Mouse (Mus musculus) embryonic facial prominence, embryonic 15.5 days (tissue): Measurements from ENCODE around the gene Ropn1l. TPM values are rescaled to one million over a fixed set of nuclear protein-coding genes. Genes with fewer than 3 reads are reported as not detected.

Source experiments
- ATAC-seq: fragments of 200-750 bp; cut with Nextera tagmentation; 2 replicates; pipeline ENCODE4 v1.8.0; 2017; ENCODE audit warnings: low read depth, moderate TSS enrichment; ENCODE audit not compliant: insufficient number of reproducible peaks, low FRiP score, low TSS enrichment
- H3K27ac ChIP-seq: fragments of 300-500 bp; sonication (generic); replicated peaks from 2 replicates; pipeline ENCODE4 v1.5.1; 2015; ENCODE audit warnings: mild to moderate bottlenecking, inconsistent platforms
- H3K27me3 ChIP-seq: fragments of 300-500 bp; sonication (generic); 2 replicates; pipeline ENCODE4 v1.6.1; 2015; ENCODE audit warnings: inconsistent platforms
- H3K36me3 ChIP-seq: fragments of 300-500 bp; sonication (generic); 2 replicates; pipeline ENCODE4 v1.6.1; 2015; ENCODE audit warnings: mild to moderate bottlenecking, inconsistent platforms
- H3K4me1 ChIP-seq: fragments of 300-500 bp; sonication (generic); 2 replicates; pipeline ENCODE4 v1.6.1; 2015; ENCODE audit warnings: inconsistent platforms
- H3K4me2 ChIP-seq: fragments of 300-500 bp; sonication (generic); replicated peaks from 2 replicates; pipeline ENCODE4 v1.6.1; 2015; ENCODE audit warnings: mild to moderate bottlenecking, inconsistent platforms
- H3K4me3 ChIP-seq: fragments of 300-500 bp; sonication (generic); replicated peaks from 2 replicates; pipeline ENCODE4 v1.5.1; 2015; ENCODE audit warnings: mild to moderate bottlenecking, inconsistent platforms
- H3K9ac ChIP-seq: fragments of 300-500 bp; sonication (generic); 2 replicates; pipeline ENCODE4 v1.6.1; 2015; ENCODE audit warnings: inconsistent platforms
- H3K9me3 ChIP-seq: fragments of 300-500 bp; sonication (generic); replicated peaks from 2 replicates; pipeline ENCODE4 v1.6.1; 2016; ENCODE audit warnings: inconsistent platforms
- WGBS: fragments of 180-500 bp; shearing (Covaris S2); methylation state at CpG from one replicate; pipeline ENCODE4 v1.1.7; 2015; 5-methylcytosine and 5-hydroxymethylcytosine counted together
- polyA plus RNA-seq: library from polyadenylated mRNA; unstranded; fragments of >200 nt; fragmentation: Nextera tagmentation; extraction: Ambion mirVana; gene quantifications from 2 replicates; pipeline ENCODE4 v1.2.1, GENCODE M21; 2015

The Ropn1l gene
- polyA plus RNA-seq, result 3.6 and 5.8 TPM in 2 replicates

DNA sequence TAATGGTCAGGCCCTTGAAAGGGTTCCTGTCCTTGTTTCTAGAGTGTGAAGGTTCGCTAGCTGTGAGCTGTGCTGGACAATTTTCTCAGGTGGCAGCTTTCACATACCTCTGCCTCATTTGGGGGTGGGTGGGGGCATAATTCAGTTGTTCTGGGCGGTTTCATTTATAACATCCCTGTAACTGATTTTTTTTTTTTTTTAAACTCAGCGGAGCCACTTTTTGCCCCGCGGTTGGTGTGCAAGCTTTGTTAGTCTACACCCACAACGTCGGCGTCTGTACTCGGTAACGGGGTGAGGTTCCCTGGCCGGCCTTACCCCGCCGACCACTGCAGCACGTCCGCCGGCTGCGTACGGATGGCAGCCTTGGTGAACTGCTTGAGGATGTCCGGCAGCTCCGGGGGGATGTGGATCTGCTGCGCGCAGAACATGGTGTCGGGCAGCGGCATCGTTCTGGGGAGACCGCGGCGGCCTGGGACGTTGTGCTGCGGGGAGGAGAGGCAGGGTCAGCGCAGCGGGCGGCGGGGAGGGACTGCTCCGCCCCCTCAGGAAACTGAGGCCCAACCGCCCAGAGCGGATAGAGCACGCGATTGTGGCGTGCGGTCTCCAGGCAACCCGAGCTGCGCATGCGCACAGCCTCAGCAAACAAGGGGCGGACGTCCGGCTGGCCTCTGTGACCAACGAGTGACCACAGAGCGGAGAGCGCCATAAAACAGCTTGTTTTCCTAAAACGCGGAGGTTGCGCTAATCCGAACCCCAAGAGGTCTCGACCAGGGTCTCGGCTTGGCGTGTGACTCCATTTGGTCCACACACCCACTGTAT is at the start of gene Ropn1l:
Gene Ropn1l, minus strand, starts transcription at position 640 of the 819 bp plus-strand sequence.
- Histone ChIP-seq H3K27me3 (no peaks in the 10 kb centered on the region), H3K36me3 (peaks cover 6% of the 10 kb centered on the region), H3K9ac (peak within 1 kb of the TSS; percentile 33), H3K9me3 (no peaks in the 10 kb centered on the region), H3K4me3 (peak within 1 kb of the TSS; percentile 70), H3K4me2 (peak within 1 kb of the TSS; percentile 87), H3K4me1 (peaks cover 11% of the 10 kb centered on the region), H3K27ac (peak within 1 kb of the TSS; percentile 77)
- ATAC-seq, result peak; percentile 90
- 0% methylated on average over 56 of the region's 57 CpGs for WGBS

DNA sequence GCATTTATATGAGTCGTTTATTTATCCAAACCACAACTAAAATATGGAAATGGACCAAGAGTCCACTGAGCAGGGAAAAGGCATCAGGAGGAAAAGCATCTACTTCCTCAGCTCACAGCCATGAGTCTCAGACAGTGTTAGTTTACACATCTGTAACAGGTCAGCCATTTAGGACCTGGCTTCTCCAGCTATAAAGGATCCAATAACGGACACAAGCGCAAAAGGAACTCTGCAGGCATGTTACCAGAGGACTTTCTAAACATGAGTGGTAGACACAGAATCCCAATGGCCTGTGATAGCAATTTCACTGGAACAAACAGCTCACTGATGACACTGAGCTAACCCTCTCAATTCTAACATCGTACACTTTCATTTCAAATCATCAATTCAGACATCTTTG is 49.5 kb upstream of the Ropn1l start:
- no peak for ATAC-seq
- 80% methylated on average over 4 of the region's 4 CpGs for WGBS

DNA sequence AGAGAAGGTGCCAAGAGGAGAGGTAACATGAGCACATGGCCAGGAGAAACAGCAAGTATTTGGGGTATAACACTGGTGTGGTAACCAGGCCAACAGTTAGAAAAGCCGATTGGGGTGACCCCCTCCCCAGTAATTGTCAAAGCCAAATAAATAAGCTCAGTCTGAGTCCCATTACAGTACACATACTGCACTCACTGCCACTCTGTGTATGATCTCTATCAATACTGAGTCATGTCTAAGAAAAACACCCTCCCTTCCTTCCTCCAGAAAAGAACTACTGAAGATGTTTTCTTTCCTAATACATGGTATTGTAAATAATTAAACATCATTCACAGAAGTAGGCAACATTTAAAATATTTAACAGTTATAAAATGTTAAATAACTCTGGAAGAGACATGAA is 48.8 kb upstream of the Ropn1l start:
- no peak overlapping the region for H3K4me2 ChIP-seq
- H3K27ac ChIP-seq, result no peak overlapping the region
- H3K4me3 ChIP-seq, result no peak overlapping the region
- H3K9ac ChIP-seq, result no peak overlapping the region
- 86% methylated on average over 1 of the region's 1 CpGs for WGBS
- no peaks in the 10 kb centered on the region for H3K9me3 ChIP-seq
- H3K27me3 ChIP-seq, result no peaks in the 10 kb centered on the region
- H3K4me1 ChIP-seq, result no peaks in the 10 kb centered on the region
- ATAC-seq, result no peak
- peaks cover 33% of the 10 kb centered on the region for H3K36me3 ChIP-seq

More for the DNA sequence above, 49.5 kb upstream of the Ropn1l start:
- H3K27me3 ChIP-seq, result no peaks in the 10 kb centered on the region
- H3K36me3 ChIP-seq, result peaks cover 27% of the 10 kb centered on the region
- no peaks in the 10 kb centered on the region for H3K9me3 ChIP-seq
- no peak overlapping the region for H3K4me2 ChIP-seq
- no peak overlapping the region for H3K4me3 ChIP-seq
- H3K27ac ChIP-seq, result no peak overlapping the region
- no peaks in the 10 kb centered on the region for H3K4me1 ChIP-seq
- no peak overlapping the region for H3K9ac ChIP-seq

DNA sequence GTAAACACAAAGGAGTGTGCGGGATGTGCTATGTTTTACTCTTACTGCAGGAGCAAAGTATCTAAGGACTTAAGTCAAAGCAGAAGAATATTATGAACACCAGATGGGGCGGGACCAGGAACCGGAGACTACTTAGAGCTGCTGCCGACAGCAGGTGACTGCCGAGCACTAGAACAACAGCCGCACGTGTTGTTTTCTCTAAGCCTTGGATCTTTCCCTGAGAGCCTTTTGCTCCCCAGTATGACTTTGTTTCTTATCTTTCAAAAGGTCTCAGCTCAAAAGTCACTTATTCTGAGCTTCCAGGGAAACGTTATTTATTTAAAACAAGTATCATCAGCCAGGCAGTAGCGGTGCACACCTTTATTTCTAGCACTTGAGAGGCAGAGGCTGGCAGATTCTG is 41.3 kb upstream of the Ropn1l start:
- H3K9ac ChIP-seq, result no peak overlapping the region
- H3K4me3 ChIP-seq, result no peak overlapping the region
- no peak for ATAC-seq
- no peaks in the 10 kb centered on the region for H3K27me3 ChIP-seq
- no peaks in the 10 kb centered on the region for H3K9me3 ChIP-seq
- WGBS, result 76% methylated on average over 9 of the region's 9 CpGs
- no peaks in the 10 kb centered on the region for H3K4me1 ChIP-seq
- peaks cover 57% of the 10 kb centered on the region for H3K36me3 ChIP-seq
- no peak overlapping the region for H3K27ac ChIP-seq
- no peak overlapping the region for H3K4me2 ChIP-seq

DNA sequence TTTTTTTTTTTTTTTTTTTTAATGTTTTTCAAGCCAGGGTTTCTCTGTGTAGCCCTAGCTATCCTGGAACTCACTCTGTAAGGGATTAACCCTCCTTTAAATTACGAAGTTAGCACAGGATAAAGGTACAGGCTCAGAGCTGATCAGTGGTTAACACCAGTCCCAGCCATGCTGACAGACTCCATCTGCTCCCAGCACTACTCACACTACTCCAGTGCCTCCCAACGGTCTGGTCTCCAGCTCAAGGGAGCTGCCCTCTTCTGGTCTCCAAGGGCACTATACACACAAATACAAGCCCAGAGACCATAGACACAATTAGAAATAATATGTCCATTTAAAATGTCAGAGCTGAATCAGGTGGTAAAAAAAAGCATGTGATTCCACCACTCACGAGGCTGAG is 40.8 kb upstream of the Ropn1l start:
- Histone ChIP-seq H3K4me3 (no peak overlapping the region), H3K9me3 (no peaks in the 10 kb centered on the region), H3K4me2 (no peak overlapping the region), H3K4me1 (no peaks in the 10 kb centered on the region), H3K9ac (no peak overlapping the region), H3K27me3 (no peaks in the 10 kb centered on the region), H3K27ac (no peak overlapping the region), H3K36me3 (peaks cover 58% of the 10 kb centered on the region)
- ATAC-seq, result no peak
- WGBS, result 73% methylated on average over 3 of the region's 3 CpGs

DNA sequence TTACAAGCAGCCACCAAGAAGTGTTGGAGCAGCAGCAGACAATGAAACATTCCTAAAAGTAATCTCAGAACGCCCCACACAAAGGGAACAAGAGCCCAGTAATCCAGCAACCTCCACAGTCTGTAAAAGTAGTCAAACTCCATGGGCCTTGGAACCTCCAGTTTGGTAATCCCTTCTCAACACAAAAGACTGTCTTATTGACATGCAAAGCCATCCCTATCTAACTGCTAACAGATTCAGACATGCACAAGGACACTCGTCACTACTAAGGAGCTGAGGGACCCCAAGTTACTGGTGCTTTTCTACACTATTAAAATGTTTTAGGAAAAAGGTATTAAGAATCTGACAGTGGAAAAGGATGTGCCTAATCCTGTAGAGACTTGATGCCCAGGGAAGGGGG is 33.9 kb upstream of the Ropn1l start:
- WGBS, result 74% methylated on average over 2 of the region's 2 CpGs
- no peak overlapping the region for H3K27ac ChIP-seq
- H3K4me1 ChIP-seq, result no peaks in the 10 kb centered on the region
- no peak overlapping the region for H3K4me3 ChIP-seq
- no peak overlapping the region for H3K9ac ChIP-seq
- no peak overlapping the region for H3K4me2 ChIP-seq
- H3K9me3 ChIP-seq, result no peaks in the 10 kb centered on the region
- peaks cover 43% of the 10 kb centered on the region for H3K36me3 ChIP-seq
- no peak for ATAC-seq
- H3K27me3 ChIP-seq, result no peaks in the 10 kb centered on the region

DNA sequence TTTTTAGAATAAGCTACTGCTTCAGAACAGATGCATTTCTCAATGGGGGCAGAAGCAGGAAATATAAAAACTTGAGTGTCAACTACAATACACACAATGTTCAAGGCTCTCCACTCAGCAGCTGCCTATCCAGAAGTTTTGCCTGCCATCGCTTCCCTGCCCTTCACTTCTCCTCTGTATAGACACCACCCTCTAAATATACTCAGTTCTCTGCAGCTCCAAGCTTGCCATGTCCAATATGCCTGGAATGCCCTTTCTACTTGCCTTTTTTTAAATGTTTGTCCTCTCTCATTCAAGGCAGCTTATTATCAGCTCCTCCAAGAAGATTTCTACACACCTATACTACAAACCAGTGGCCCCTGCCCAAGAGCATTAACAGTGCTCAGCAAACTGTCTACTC is 23.1 kb upstream of the Ropn1l start:
- Histone ChIP-seq H3K4me1 (no peaks in the 10 kb centered on the region), H3K27ac (no peak overlapping the region), H3K9me3 (no peaks in the 10 kb centered on the region), H3K9ac (no peak overlapping the region), H3K4me2 (no peak overlapping the region), H3K4me3 (no peak overlapping the region), H3K27me3 (no peaks in the 10 kb centered on the region), H3K36me3 (peaks cover 65% of the 10 kb centered on the region)
- ATAC-seq, result no peak
- 96% methylated on average over 1 of the region's 1 CpGs for WGBS

DNA sequence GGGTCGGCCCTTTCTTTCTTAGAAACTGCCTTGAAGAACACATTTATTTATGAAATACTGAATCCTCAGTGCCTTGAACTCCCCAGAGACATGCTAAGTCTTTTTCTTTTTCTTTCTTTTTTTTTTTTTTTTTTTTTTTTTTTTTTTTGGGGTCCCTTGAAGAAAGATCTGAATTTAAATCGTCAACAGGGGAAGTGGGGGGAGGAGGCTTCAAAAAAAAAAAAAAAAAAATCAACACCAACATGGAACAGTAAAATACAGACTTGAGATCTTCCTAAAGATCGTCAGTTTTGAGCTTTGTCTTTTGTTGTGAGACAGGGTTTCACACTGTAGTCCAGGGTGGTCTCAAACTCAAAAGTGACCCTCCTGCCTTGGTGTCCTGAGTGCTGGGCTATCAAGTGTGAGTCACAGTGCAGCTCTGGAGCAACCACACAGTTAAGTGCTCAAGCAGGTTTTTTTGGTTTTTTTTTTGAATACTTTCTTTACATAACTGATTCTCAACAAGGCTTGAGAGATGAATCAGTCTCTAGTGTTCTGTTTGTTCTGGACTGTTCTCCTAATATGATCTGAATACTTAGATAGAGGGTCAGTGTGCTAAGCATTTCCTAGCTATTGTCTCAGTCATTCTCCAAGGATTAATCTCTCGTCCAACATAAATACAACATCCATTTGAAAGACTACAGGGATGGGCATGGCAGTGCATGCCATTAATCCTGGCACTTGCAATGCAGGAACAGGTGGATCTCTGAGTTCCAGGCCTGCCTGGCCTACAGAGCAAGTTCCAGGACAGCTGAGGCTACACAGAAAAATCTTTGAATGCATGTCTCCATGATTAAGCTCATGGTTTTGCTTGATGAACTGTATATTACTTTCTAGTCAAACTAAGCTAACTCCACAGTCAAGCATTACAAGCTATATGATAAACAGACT is 19.4 kb upstream of the Ropn1l start:
- WGBS, result 77% methylated on average over 4 of the region's 4 CpGs
- peaks cover 50% of the 10 kb centered on the region for H3K36me3 ChIP-seq

DNA sequence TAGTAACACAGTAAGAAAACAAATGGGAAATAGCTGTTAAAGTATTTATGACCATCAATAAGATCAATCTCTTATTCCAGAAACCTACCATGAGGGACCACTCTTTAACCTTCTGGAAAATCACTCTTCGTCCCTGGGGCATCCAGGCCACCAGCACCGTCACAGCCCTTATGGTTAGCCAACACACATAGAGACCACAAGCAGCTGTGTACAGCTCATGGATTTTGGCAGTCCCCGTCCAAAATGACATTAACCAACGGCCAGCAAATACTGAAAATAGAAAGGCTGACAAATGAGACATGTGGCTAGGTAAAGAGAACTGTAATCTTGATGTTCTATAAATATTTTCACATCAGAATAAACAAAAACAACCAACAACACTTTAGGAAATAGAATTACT is 18.0 kb upstream of the Ropn1l start:
- Histone ChIP-seq H3K36me3 (peaks cover 54% of the 10 kb centered on the region), H3K4me2 (no peak overlapping the region), H3K27me3 (no peaks in the 10 kb centered on the region), H3K9me3 (no peaks in the 10 kb centered on the region), H3K4me3 (no peak overlapping the region), H3K9ac (no peak overlapping the region), H3K4me1 (no peaks in the 10 kb centered on the region), H3K27ac (no peak overlapping the region)
- WGBS, result 83% methylated on average over 4 of the region's 4 CpGs
- ATAC-seq, result no peak

More for the DNA sequence above, 19.4 kb upstream of the Ropn1l start:
- H3K27me3 ChIP-seq, result no peaks in the 10 kb centered on the region
- no peak overlapping the region for H3K4me3 ChIP-seq
- no peak overlapping the region for H3K9ac ChIP-seq
- H3K27ac ChIP-seq, result no peak overlapping the region
- no peak for ATAC-seq
- no peak overlapping the region for H3K4me2 ChIP-seq
- no peaks in the 10 kb centered on the region for H3K9me3 ChIP-seq
- H3K4me1 ChIP-seq, result no peaks in the 10 kb centered on the region

GRCm38 (mm10) chr15:31469497-31469896 is 16.0 kb upstream of the Ropn1l start:
- peaks cover 65% of the 10 kb centered on the region for H3K36me3 ChIP-seq

GRCm38 (mm10) chr15:31468806-31469205 is 15.3 kb upstream of the Ropn1l start:
- WGBS, result 83% methylated on average over 5 of the region's 5 CpGs
- H3K4me2 ChIP-seq, result no peak overlapping the region
- ATAC-seq, result no peak

More at GRCm38 (mm10) chr15:31469497-31469896, 16.0 kb upstream of the Ropn1l start:
- no peak overlapping the region for H3K27ac ChIP-seq
- H3K9me3 ChIP-seq, result no peaks in the 10 kb centered on the region
- no peaks in the 10 kb centered on the region for H3K4me1 ChIP-seq
- 89% methylated on average over 4 of the region's 4 CpGs for WGBS
- H3K4me2 ChIP-seq, result no peak overlapping the region
- no peaks in the 10 kb centered on the region for H3K27me3 ChIP-seq
- H3K9ac ChIP-seq, result no peak overlapping the region
- no peak overlapping the region for H3K4me3 ChIP-seq
- no peak for ATAC-seq

More at GRCm38 (mm10) chr15:31468806-31469205, 15.3 kb upstream of the Ropn1l start:
- Histone ChIP-seq H3K9ac (no peak overlapping the region), H3K27me3 (no peaks in the 10 kb centered on the region), H3K9me3 (no peaks in the 10 kb centered on the region), H3K4me1 (no peaks in the 10 kb centered on the region), H3K4me3 (no peak overlapping the region), H3K27ac (no peak overlapping the region), H3K36me3 (peaks cover 67% of the 10 kb centered on the region)
